Mouse (Mus musculus) forebrain, embryonic 15.5 days (tissue): Measurements from ENCODE around the gene Gpr4. TPM values are rescaled to one million over a fixed set of nuclear protein-coding genes. Genes with fewer than 3 reads are reported as not detected.

ENCODE experiments used
- ATAC-seq: fragments of 200-750 bp; cut with Nextera tagmentation; replicated peaks from 2 replicates; pipeline ENCODE4 v1.8.0; 2017; ENCODE audit warnings: mild to moderate bottlenecking, moderate TSS enrichment, moderate library complexity
- H3K27ac ChIP-seq: fragments of 300-500 bp; sonication (generic); replicated peaks from 2 replicates; pipeline ENCODE4 v1.5.1; 2015; ENCODE audit warnings: mild to moderate bottlenecking, inconsistent platforms
- H3K27me3 ChIP-seq: fragments of 300-500 bp; sonication (generic); 2 replicates; pipeline ENCODE4 v1.6.1; 2015; ENCODE audit warnings: inconsistent platforms
- H3K36me3 ChIP-seq: fragments of 300-500 bp; sonication (generic); 2 replicates; pipeline ENCODE4 v1.6.1; 2015; ENCODE audit warnings: mild to moderate bottlenecking, inconsistent platforms
- H3K4me1 ChIP-seq: fragments of 300-500 bp; sonication (generic); 2 replicates; pipeline ENCODE4 v1.6.1; 2015; ENCODE audit warnings: inconsistent platforms
- H3K4me2 ChIP-seq: fragments of 300-500 bp; sonication (generic); replicated peaks from 2 replicates; pipeline ENCODE4 v1.6.1; 2015; ENCODE audit warnings: mild to moderate bottlenecking, inconsistent platforms
- H3K4me3 ChIP-seq: fragments of 300-500 bp; sonication (generic); 2 replicates; pipeline ENCODE4 v1.5.1; 2015; ENCODE audit warnings: mild to moderate bottlenecking, inconsistent platforms
- H3K9ac ChIP-seq: fragments of 300-500 bp; sonication (generic); replicated peaks from 2 replicates; pipeline ENCODE4 v1.6.1; 2015; ENCODE audit warnings: mild to moderate bottlenecking, inconsistent platforms
- H3K9me3 ChIP-seq: fragments of 300-500 bp; sonication (generic); 2 replicates; pipeline ENCODE4 v1.6.1; 2016; ENCODE audit warnings: inconsistent platforms
- whole genome bisulfite sequencing: fragments of 180-500 bp; shearing (Covaris S2); methylation state at CpG from one replicate; pipeline ENCODE4 v1.1.7; 2015; ENCODE audit warnings: mixed read lengths; 5-methylcytosine and 5-hydroxymethylcytosine counted together
- polyA plus RNA-seq: library from polyadenylated mRNA; unstranded; fragments of >200 nt; fragmentation: Nextera tagmentation; extraction: Ambion mirVana; gene quantifications from 2 replicates; pipeline ENCODE4 v1.2.1, GENCODE M21; 2015

Gene Gpr4
- polyA plus RNA-seq, 1 experiment from 2014 or later, result 2.4 TPM

GRCm38 (mm10) chr7:19230899-19231298 lies 18.6 kb downstream of the Gpr4 start:
- H3K4me3 ChIP-seq, result no peak overlapping the region
- H3K4me1 ChIP-seq, result peaks cover 26% of the 10 kb centered on the region
- H3K9me3 ChIP-seq, result no peaks in the 10 kb centered on the region
- no peaks in the 10 kb centered on the region for H3K36me3 ChIP-seq
- ATAC-seq, result no peak
- no peak overlapping the region for H3K27ac ChIP-seq
- WGBS, result 96% methylated on average over 5 of the region's 5 CpGs
- no peak overlapping the region for H3K9ac ChIP-seq
- H3K4me2 ChIP-seq, result no peak overlapping the region
- H3K27me3 ChIP-seq, result no peaks in the 10 kb centered on the region

- Histone ChIP-seq H3K9me3 (no peaks in the 10 kb centered on the region), H3K4me3 (no peak overlapping the region), H3K27ac (no peak overlapping the region), H3K27me3 (no peaks in the 10 kb centered on the region), H3K4me2 (no peak overlapping the region), H3K9ac (no peak overlapping the region), H3K36me3 (no peaks in the 10 kb centered on the region), H3K4me1 (peaks cover 26% of the 10 kb centered on the region)
- no peak for ATAC-seq
- 91% methylated on average over 3 of the region's 3 CpGs for WGBS
These were observed 19.5 kb downstream of the Gpr4 start for GRCm38 (mm10) chr7:19231849-19232248.

- H3K4me3 ChIP-seq, result no peak overlapping the region
- no peak overlapping the region for H3K9ac ChIP-seq
- no peaks in the 10 kb centered on the region for H3K27me3 ChIP-seq
- no peak for ATAC-seq
- peaks cover 17% of the 10 kb centered on the region for H3K4me1 ChIP-seq
- 90% methylated on average over 5 of the region's 5 CpGs for WGBS
- H3K36me3 ChIP-seq, result no peaks in the 10 kb centered on the region
- no peak overlapping the region for H3K4me2 ChIP-seq
- no peaks in the 10 kb centered on the region for H3K9me3 ChIP-seq
- H3K27ac ChIP-seq, result no peak overlapping the region
These were observed 22.3 kb downstream of the Gpr4 start for GRCm38 (mm10) chr7:19234652-19235051.

- Histone ChIP-seq H3K9ac (no peak overlapping the region), H3K4me2 (no peak overlapping the region), H3K4me3 (no peak overlapping the region), H3K27ac (no peak overlapping the region), H3K36me3 (no peaks in the 10 kb centered on the region), H3K4me1 (peaks cover 15% of the 10 kb centered on the region), H3K9me3 (no peaks in the 10 kb centered on the region), H3K27me3 (no peaks in the 10 kb centered on the region)
- WGBS, result 93% methylated on average over 2 of the region's 2 CpGs
- ATAC-seq, result no peak
These were observed 22.8 kb downstream of the Gpr4 start for GRCm38 (mm10) chr7:19235092-19235671.

- no peak for ATAC-seq
- Histone ChIP-seq H3K27ac (no peak overlapping the region), H3K9ac (no peak overlapping the region), H3K36me3 (no peaks in the 10 kb centered on the region), H3K4me2 (no peak overlapping the region), H3K4me1 (peaks cover 12% of the 10 kb centered on the region), H3K9me3 (no peaks in the 10 kb centered on the region), H3K27me3 (no peaks in the 10 kb centered on the region), H3K4me3 (no peak overlapping the region)
- 69% methylated on average over 2 of the region's 2 CpGs for WGBS
These were observed 24.1 kb downstream of the Gpr4 start for GRCm38 (mm10) chr7:19236411-19236810.

GRCm38 (mm10) chr7:19238344-19238743 lies 26.0 kb downstream of the Gpr4 start:
- Histone ChIP-seq H3K27me3 (no peaks in the 10 kb centered on the region), H3K9me3 (no peaks in the 10 kb centered on the region), H3K4me2 (no peak overlapping the region), H3K4me1 (peaks cover 12% of the 10 kb centered on the region), H3K9ac (no peak overlapping the region), H3K36me3 (no peaks in the 10 kb centered on the region), H3K27ac (no peak overlapping the region), H3K4me3 (no peak overlapping the region)
- no peak for ATAC-seq
- 97% methylated on average over 4 of the region's 4 CpGs for WGBS

GRCm38 (mm10) chr7:19239423-19239822 lies 27.1 kb downstream of the Gpr4 start:
- ATAC-seq, result peak; percentile 92
- H3K27me3 ChIP-seq, result no peaks in the 10 kb centered on the region
- H3K4me3 ChIP-seq, result no peak overlapping the region
- 0% methylated on average over 1 of the region's 1 CpGs for WGBS
- no peak overlapping the region for H3K9ac ChIP-seq
- H3K27ac ChIP-seq, result no peak overlapping the region
- H3K36me3 ChIP-seq, result no peaks in the 10 kb centered on the region
- H3K4me2 ChIP-seq, result no peak overlapping the region
- peaks cover 15% of the 10 kb centered on the region for H3K4me1 ChIP-seq
- no peaks in the 10 kb centered on the region for H3K9me3 ChIP-seq

GRCm38 (mm10) chr7:19239986-19240385 lies 27.6 kb downstream of the Gpr4 start:
- Histone ChIP-seq H3K4me2 (no peak overlapping the region), H3K36me3 (peaks cover under 1% of the 10 kb centered on the region; the same call in 1 of the 2 replicates), H3K4me3 (no peak overlapping the region), H3K9me3 (no peaks in the 10 kb centered on the region), H3K9ac (no peak overlapping the region), H3K27me3 (no peaks in the 10 kb centered on the region), H3K27ac (no peak overlapping the region), H3K4me1 (peaks cover 15% of the 10 kb centered on the region)
- 55% methylated on average over 4 of the region's 4 CpGs for WGBS
- no peak for ATAC-seq

- Histone ChIP-seq H3K4me3 (no peak overlapping the region), H3K9me3 (no peaks in the 10 kb centered on the region), H3K27ac (no peak overlapping the region), H3K9ac (no peak overlapping the region), H3K4me2 (no peak overlapping the region), H3K27me3 (no peaks in the 10 kb centered on the region), H3K36me3 (peaks cover 9% of the 10 kb centered on the region), H3K4me1 (peaks cover 15% of the 10 kb centered on the region)
- ATAC-seq, result no peak
- 85% methylated on average over 8 of the region's 8 CpGs for WGBS
These were observed 28.6 kb downstream of the Gpr4 start for GRCm38 (mm10) chr7:19240905-19241463.

GRCm38 (mm10) chr7:19242005-19242404 lies 29.7 kb downstream of the Gpr4 start:
- no peak overlapping the region for H3K9ac ChIP-seq
- H3K27ac ChIP-seq, result no peak overlapping the region
- no peak for ATAC-seq
- no peak overlapping the region for H3K4me3 ChIP-seq
- 86% methylated on average over 1 of the region's 1 CpGs for WGBS
- peaks cover 12% of the 10 kb centered on the region for H3K36me3 ChIP-seq
- H3K4me2 ChIP-seq, result no peak overlapping the region
- peaks cover 12% of the 10 kb centered on the region for H3K4me1 ChIP-seq
- no peaks in the 10 kb centered on the region for H3K9me3 ChIP-seq
- H3K27me3 ChIP-seq, result no peaks in the 10 kb centered on the region

GRCm38 (mm10) chr7:19243858-19244257 lies 31.5 kb downstream of the Gpr4 start:
- Histone ChIP-seq H3K27me3 (no peaks in the 10 kb centered on the region), H3K36me3 (peaks cover 16% of the 10 kb centered on the region), H3K27ac (no peak overlapping the region), H3K9me3 (no peaks in the 10 kb centered on the region), H3K4me3 (no peak overlapping the region), H3K9ac (no peak overlapping the region), H3K4me2 (no peak overlapping the region), H3K4me1 (peaks cover 12% of the 10 kb centered on the region)
- ATAC-seq, result no peak
- WGBS, result 29% methylated on average over 5 of the region's 5 CpGs

GRCm38 (mm10) chr7:19245083-19245482 lies 32.7 kb downstream of the Gpr4 start:
- ATAC-seq, result no peak
- H3K9me3 ChIP-seq, result no peaks in the 10 kb centered on the region
- WGBS, result 84% methylated on average over 3 of the region's 3 CpGs

GRCm38 (mm10) chr7:19246855-19247254 lies 34.5 kb downstream of the Gpr4 start:
- H3K4me3 ChIP-seq, result no peak overlapping the region
- no peaks in the 10 kb centered on the region for H3K9me3 ChIP-seq
- no peak overlapping the region for H3K27ac ChIP-seq
- H3K4me2 ChIP-seq, result no peak overlapping the region
- no peaks in the 10 kb centered on the region for H3K27me3 ChIP-seq
- WGBS, result 94% methylated on average over 1 of the region's 1 CpGs
- H3K4me1 ChIP-seq, result 0 out of 2 replicates have a peak, but pooled peaks cover 3% of the 10 kb centered on the region
- H3K9ac ChIP-seq, result no peak overlapping the region
- peaks cover 16% of the 10 kb centered on the region for H3K36me3 ChIP-seq
- ATAC-seq, result no peak

More at GRCm38 (mm10) chr7:19245083-19245482, 32.7 kb downstream of the Gpr4 start:
- Histone ChIP-seq H3K27ac (no peak overlapping the region), H3K36me3 (peaks cover 16% of the 10 kb centered on the region), H3K4me3 (no peak overlapping the region), H3K4me1 (0 out of 2 replicates have a peak, but pooled peaks cover 3% of the 10 kb centered on the region), H3K4me2 (no peak overlapping the region), H3K27me3 (no peaks in the 10 kb centered on the region), H3K9ac (no peak overlapping the region)
